Mouse (Mus musculus) stomach, embryonic 16.5 days (tissue): ENCODE measurements around the gene Hspa2. TPM values are rescaled to one million over a fixed set of nuclear protein-coding genes. Genes with fewer than 3 reads are reported as not detected.
A peak's percentile ranks its signal among the peaks of the same experiment; 100 is the strongest.
"Not testable (repeated sequence)": the region's sequence is repeated elsewhere in the genome, so short reads cannot be mapped to it uniquely, and the experiment has no call there.

Experiments
- ATAC-seq: fragments of 200-750 bp; cut with Nextera tagmentation; 2 replicates; pipeline ENCODE4 v1.8.0; 2017; ENCODE audit warnings: moderate number of reproducible peaks, moderate TSS enrichment; ENCODE audit not compliant: insufficient read depth, low FRiP score
- H3K27ac ChIP-seq: fragments of 300-500 bp; sonication (generic); 2 replicates; pipeline ENCODE4 v1.5.1; 2014; ENCODE audit warnings: low read length
- H3K27me3 ChIP-seq: fragments of 300-500 bp; sonication (generic); 2 replicates; pipeline ENCODE4 v1.6.1; 2014; ENCODE audit warnings: low read length, control low read depth, mixed read lengths; ENCODE audit not compliant: control insufficient read depth, insufficient read depth
- H3K36me3 ChIP-seq: fragments of 300-500 bp; sonication (generic); 2 replicates; pipeline ENCODE4 v1.6.1; 2014; ENCODE audit warnings: low read length; ENCODE audit not compliant: control insufficient read depth, insufficient read depth
- H3K4me1 ChIP-seq: fragments of 300-500 bp; sonication (generic); 2 replicates; pipeline ENCODE4 v1.6.1; 2014; ENCODE audit warnings: low read length, control low read depth, mixed read lengths; ENCODE audit not compliant: control insufficient read depth, insufficient read depth
- H3K4me2 ChIP-seq: fragments of 300-500 bp; sonication (generic); 2 replicates; pipeline ENCODE4 v1.6.1; 2014; ENCODE audit warnings: low read depth, low read length, mixed read lengths
- H3K4me3 ChIP-seq: fragments of 300-500 bp; sonication (generic); replicated peaks from 2 replicates; pipeline ENCODE4 v1.5.1; 2014; ENCODE audit warnings: mild to moderate bottlenecking, low read length
- H3K9ac ChIP-seq: fragments of 300-500 bp; sonication (generic); 2 replicates; pipeline ENCODE4 v1.6.1; 2014; ENCODE audit warnings: low read length
- H3K9me3 ChIP-seq: fragments of 300-500 bp; sonication (generic); replicated peaks from 2 replicates; pipeline ENCODE4 v1.6.1; 2016; ENCODE audit warnings: low read length, control low read depth; ENCODE audit not compliant: control insufficient read depth
- WGBS: fragments of 180-500 bp; shearing (Covaris S2); extraction: QIAGEN DNeasy Blood & Tissue Kit; methylation state at CpG from one replicate; pipeline ENCODE4 v1.1.7; 2014; 5-methylcytosine and 5-hydroxymethylcytosine counted together
- polyA plus RNA-seq: library from polyadenylated mRNA; unstranded; fragments of >200 nt; fragmentation: Nextera tagmentation; extraction: Ambion mirVana; gene quantifications from 2 replicates; pipeline ENCODE4 v1.2.1, GENCODE M21; 2015

Gene Hspa2
- polyA plus RNA-seq, 1 experiment from 2014 or later: 13.6 TPM

GRCm38 (mm10) chr12:76435549-76435948 lies 31.6 kb downstream of the Hspa2 start:
- H3K36me3 ChIP-seq: no peaks in the 10 kb centered on the region
- H3K4me1 ChIP-seq: 0 out of 2 replicates have a peak, but pooled peaks cover 7% of the 10 kb centered on the region
- 31% methylated on average over 8 of the region's 8 CpGs for WGBS
- no peak for ATAC-seq
- peak overlapping the region; percentile 42; the same call in 1 of the 2 replicates for H3K4me3 ChIP-seq
- peak overlapping the region; percentile 68 for H3K4me2 ChIP-seq
- H3K27ac ChIP-seq: no peak overlapping the region
- H3K9me3 ChIP-seq: no peaks in the 10 kb centered on the region
- peak overlapping the region; percentile 69; the same call in 1 of the 2 replicates for H3K9ac ChIP-seq
- H3K27me3 ChIP-seq: peaks cover 4% of the 10 kb centered on the region; the same call in 1 of the 2 replicates

- not testable (repeated sequence) for H3K4me2 ChIP-seq, H3K27ac ChIP-seq, ATAC-seq, H3K36me3 ChIP-seq, H3K4me3 ChIP-seq, H3K9me3 ChIP-seq, H3K27me3 ChIP-seq, H3K4me1 ChIP-seq, H3K9ac ChIP-seq
- 76% methylated on average over 6 of the region's 6 CpGs for whole genome bisulfite sequencing
Observed at GRCm38 (mm10) chr12:76443488-76443887, 39.5 kb downstream of the Hspa2 start.

GRCm38 (mm10) chr12:76444359-76444772 lies 40.4 kb downstream of the Hspa2 start:
- Histone ChIP-seq H3K9me3 (no peaks in the 10 kb centered on the region), H3K9ac (no peak overlapping the region), H3K36me3 (no peaks in the 10 kb centered on the region), H3K27me3 (no peaks in the 10 kb centered on the region), H3K27ac (no peak overlapping the region), H3K4me1 (peaks cover 4% of the 10 kb centered on the region; the same call in 1 of the 2 replicates), H3K4me3 (peak overlapping the region; percentile 15), H3K4me2 (no peak overlapping the region)
- peak; percentile 23; the same call in 1 of the 2 replicates for ATAC-seq
- 60% methylated on average over 10 of the region's 10 CpGs for WGBS

- 79% methylated on average over 6 of the region's 6 CpGs for WGBS
- H3K27me3 ChIP-seq: no peaks in the 10 kb centered on the region
- no peak overlapping the region for H3K27ac ChIP-seq
- peaks cover 4% of the 10 kb centered on the region; the same call in 1 of the 2 replicates for H3K4me1 ChIP-seq
- H3K9ac ChIP-seq: no peak overlapping the region
- ATAC-seq: no peak
- no peaks in the 10 kb centered on the region for H3K36me3 ChIP-seq
- H3K4me3 ChIP-seq: peak overlapping the region; percentile 15; the same call in 1 of the 2 replicates
- no peaks in the 10 kb centered on the region for H3K9me3 ChIP-seq
- no peak overlapping the region for H3K4me2 ChIP-seq
Observed at GRCm38 (mm10) chr12:76444862-76445261, 40.9 kb downstream of the Hspa2 start.

- no peak overlapping the region for H3K4me2 ChIP-seq
- WGBS: 77% methylated on average over 11 of the region's 11 CpGs
- ATAC-seq: no peak
Observed at GRCm38 (mm10) chr12:76446201-76446600, 42.2 kb downstream of the Hspa2 start.

GRCm38 (mm10) chr12:76448127-76448526 lies 44.2 kb downstream of the Hspa2 start:
- H3K27ac ChIP-seq: peak overlapping the region; percentile 62
- H3K9ac ChIP-seq: no peak overlapping the region
- H3K9me3 ChIP-seq: no peaks in the 10 kb centered on the region
- H3K27me3 ChIP-seq: no peaks in the 10 kb centered on the region
- ATAC-seq: no peak
- whole genome bisulfite sequencing: 54% methylated on average over 6 of the region's 6 CpGs
- no peak overlapping the region for H3K4me3 ChIP-seq
- no peaks in the 10 kb centered on the region for H3K36me3 ChIP-seq
- peaks cover 4% of the 10 kb centered on the region; the same call in 1 of the 2 replicates for H3K4me1 ChIP-seq
- peak overlapping the region; percentile 20; the same call in 1 of the 2 replicates for H3K4me2 ChIP-seq

More at GRCm38 (mm10) chr12:76446201-76446600, 42.2 kb downstream of the Hspa2 start:
- peaks cover 4% of the 10 kb centered on the region; the same call in 1 of the 2 replicates for H3K4me1 ChIP-seq
- no peaks in the 10 kb centered on the region for H3K27me3 ChIP-seq
- H3K36me3 ChIP-seq: no peaks in the 10 kb centered on the region
- no peaks in the 10 kb centered on the region for H3K9me3 ChIP-seq
- H3K27ac ChIP-seq: no peak overlapping the region
- no peak overlapping the region for H3K9ac ChIP-seq
- no peak overlapping the region for H3K4me3 ChIP-seq

- Histone ChIP-seq H3K9me3 (no peaks in the 10 kb centered on the region), H3K27me3 (no peaks in the 10 kb centered on the region), H3K27ac (no peak overlapping the region), H3K4me3 (no peak overlapping the region), H3K36me3 (no peaks in the 10 kb centered on the region), H3K4me1 (peaks cover 4% of the 10 kb centered on the region; the same call in 1 of the 2 replicates), H3K4me2 (no peak overlapping the region), H3K9ac (no peak overlapping the region)
- WGBS: 32% methylated on average over 2 of the region's 2 CpGs
- no peak for ATAC-seq
Observed at GRCm38 (mm10) chr12:76452203-76452602, 48.2 kb downstream of the Hspa2 start.

Other genes with a start within 250 kb of the Hspa2 start
- 0.06 TPM in 1 of 2 replicates, not detected in the other for gene Esr2, start 226.9 kb upstream of the Hspa2 start, polyA plus RNA-seq
- not detected in 2 replicates for gene Tex21, start 157.4 kb upstream of the Hspa2 start, polyA plus RNA-seq
- gene Mthfd1, start 148.9 kb upstream of the Hspa2 start, polyA plus RNA-seq: 80.1 and 82.4 TPM in 2 replicates
- 4.8 TPM in 2 replicates for gene Akap5, start 79.3 kb upstream of the Hspa2 start, polyA plus RNA-seq
- gene Zbtb25, start 34.6 kb upstream of the Hspa2 start, polyA plus RNA-seq: 11.0 and 12.0 TPM in 2 replicates
- 8.4 and 8.7 TPM in 2 replicates for gene Zbtb1, start 33.9 kb upstream of the Hspa2 start, polyA plus RNA-seq
- 3.2 and 3.3 TPM in 2 replicates for gene Ppp1r36, start 13.4 kb downstream of the Hspa2 start, polyA plus RNA-seq
- gene Plekhg3, start 126.7 kb downstream of the Hspa2 start, polyA plus RNA-seq: 10.2 and 11.6 TPM in 2 replicates